Mouse (Mus musculus): ENCODE measurements around the gene Mvk. TPM values are rescaled to one million over a fixed set of nuclear protein-coding genes. Genes with fewer than 3 reads are reported as not detected.
A peak's percentile ranks its signal among the peaks of the same experiment; 100 is the strongest.

Mvk gene
- polyA plus RNA-seq (2012; rRNA removed) (48.8 and 59.1 TPM in 2 replicates), polyA plus RNA-seq (2014; fragmentation: Nextera tagmentation; extraction: Ambion mirVana) (55.2 and 57.0 TPM in 2 replicates)

DNA sequence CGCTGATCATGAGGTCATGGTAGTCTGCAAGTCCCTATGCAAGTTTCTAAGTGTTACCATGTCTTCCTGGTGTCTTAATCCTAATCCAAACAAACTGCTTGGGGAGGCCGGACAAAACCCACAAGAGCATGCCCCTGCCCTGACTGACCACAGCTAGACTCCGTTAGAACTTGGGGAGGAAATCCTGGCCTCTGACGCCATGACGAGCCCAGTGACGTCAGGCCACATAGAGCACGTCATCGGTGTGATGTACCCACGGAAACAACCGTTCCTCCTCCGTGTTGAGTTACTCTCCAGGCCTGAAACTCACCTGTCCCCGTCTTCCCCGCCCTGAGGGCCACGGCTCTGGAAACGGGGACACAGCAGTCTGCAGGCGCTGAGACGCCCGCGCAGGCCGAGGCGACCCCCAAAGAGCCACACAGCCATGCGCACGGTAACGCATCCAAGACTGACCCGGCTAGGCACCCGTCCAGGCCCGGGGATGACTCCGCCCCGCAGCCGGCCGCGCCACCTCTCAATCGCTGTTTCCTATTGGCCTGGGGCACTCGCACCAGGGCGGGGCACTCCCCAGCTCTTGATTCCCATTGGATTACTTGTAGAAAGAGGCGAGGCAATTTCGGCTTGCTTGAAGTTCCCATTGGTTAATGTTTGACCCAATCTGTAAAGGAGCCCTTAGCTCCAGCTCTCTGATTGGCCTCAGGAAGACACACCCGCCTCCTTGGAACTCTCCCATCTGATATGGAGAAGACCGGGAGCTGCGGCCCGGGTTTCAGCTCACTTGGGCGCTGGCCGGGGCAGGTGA, at the start of gene Mvk, which contains the start of gene Mmab:
TSS of gene Mvk (plus strand) at position 704 of the 802 bp plus-strand sequence.
TSS of gene Mmab (minus strand) at position 495 of the 802 bp plus-strand sequence.
- DNase-seq (ENCODE audit: low spot score) (peak; percentile 99), ATAC-seq (ENCODE audit: low FRiP score, low read depth) (peak; percentile 98)
- H3K4me2 ChIP-seq (replicated peaks; ENCODE audit: low read depth, low read length, severe bottlenecking) = peak within 1 kb of the TSS; percentile 81
- peak within 1 kb of the TSS; percentile 80 for H3K4me3 ChIP-seq (replicated peaks; ENCODE audit: low read length)
- H3K27me3 ChIP-seq (ENCODE audit: control insufficient read depth, insufficient read depth, low read length) = no peaks in the 10 kb centered on the region
- H3K4me1 ChIP-seq (ENCODE audit: control insufficient read depth, insufficient read depth, low read length) = peaks cover 12% of the 10 kb centered on the region
- peak within 1 kb of the TSS; percentile 75 for H3K27ac ChIP-seq (replicated peaks; ENCODE audit: low read depth, low read length)
- 2% methylated on average over 41 of the region's 43 CpGs for WGBS
- no peaks in the 10 kb centered on the region for H3K9me3 ChIP-seq (ENCODE audit: control insufficient read depth, low read length)
- TF ChIP-seq POLR2A (IDR thresholded peaks at IDR 0.05; ENCODE audit: borderline replicate concordance, extremely low read depth, insufficient read depth, insufficient read length) = peak; percentile 79; the same call in 1 of the 2 replicates
- H3K36me3 ChIP-seq (ENCODE audit: control insufficient read depth, insufficient read depth, low read length) = peaks cover 26% of the 10 kb centered on the region
- peak within 1 kb of the TSS; percentile 70 for H3K9ac ChIP-seq (ENCODE audit: low read depth, low read length, severe bottlenecking)

DNA sequence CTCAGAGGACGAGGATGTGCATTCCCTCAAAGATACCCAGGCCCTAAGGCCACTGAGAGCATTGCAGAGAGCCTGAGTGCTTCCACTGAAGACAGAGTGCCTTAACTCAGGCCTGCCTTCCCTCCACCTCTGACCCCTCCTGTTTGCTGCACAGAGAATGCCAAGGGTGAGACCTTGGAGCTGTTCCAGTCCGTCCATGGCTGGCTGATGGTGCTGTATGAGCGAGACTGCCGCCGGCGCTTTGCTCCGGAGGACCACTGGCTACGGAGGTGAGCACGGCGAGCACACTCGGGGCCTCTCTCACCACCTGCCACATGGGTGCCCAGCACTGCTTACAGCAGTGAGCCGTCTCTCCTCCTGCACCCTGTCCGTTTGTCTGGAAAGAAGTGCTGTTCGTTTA, 37.5 kb upstream of the Mvk start:
- H3K36me3 ChIP-seq (ENCODE audit: control insufficient read depth, insufficient read depth, low read length) = peaks cover 98% of the 10 kb centered on the region
- WGBS = 83% methylated on average over 14 of the region's 14 CpGs

GRCm38 (mm10) chr5:114407269-114407668, 36.8 kb upstream of the Mvk start:
- Histone ChIP-seq H3K36me3 (ENCODE audit: control insufficient read depth, insufficient read depth, low read length) (peaks cover 98% of the 10 kb centered on the region), H3K9me3 (ENCODE audit: control insufficient read depth, low read length) (no peaks in the 10 kb centered on the region), H3K4me2 (replicated peaks; ENCODE audit: low read depth, low read length, severe bottlenecking) (no peak overlapping the region), H3K9ac (ENCODE audit: low read depth, low read length, severe bottlenecking) (no peak overlapping the region), H3K27ac (replicated peaks; ENCODE audit: low read depth, low read length) (no peak overlapping the region), H3K4me3 (replicated peaks; ENCODE audit: low read length) (no peak overlapping the region), H3K27me3 (ENCODE audit: control insufficient read depth, insufficient read depth, low read length) (no peaks in the 10 kb centered on the region), H3K4me1 (ENCODE audit: control insufficient read depth, insufficient read depth, low read length) (no peaks in the 10 kb centered on the region)
- DNase-seq (ENCODE audit: low spot score) (no peak), ATAC-seq (ENCODE audit: low FRiP score, low read depth) (no peak)
- 79% methylated on average over 10 of the region's 10 CpGs for WGBS
- TF ChIP-seq POLR2A (IDR thresholded peaks at IDR 0.05; ENCODE audit: borderline replicate concordance, extremely low read depth, insufficient read depth, insufficient read length) = no peak

More for the DNA sequence above, 37.5 kb upstream of the Mvk start:
- H3K27ac ChIP-seq (replicated peaks; ENCODE audit: low read depth, low read length) = no peak overlapping the region
- H3K9ac ChIP-seq (ENCODE audit: low read depth, low read length, severe bottlenecking) = no peak overlapping the region
- H3K4me1 ChIP-seq (ENCODE audit: control insufficient read depth, insufficient read depth, low read length) = no peaks in the 10 kb centered on the region
- H3K27me3 ChIP-seq (ENCODE audit: control insufficient read depth, insufficient read depth, low read length) = no peaks in the 10 kb centered on the region
- H3K4me2 ChIP-seq (replicated peaks; ENCODE audit: low read depth, low read length, severe bottlenecking) = no peak overlapping the region
- DNase-seq (ENCODE audit: low spot score) (no peak), ATAC-seq (ENCODE audit: low FRiP score, low read depth) (no peak)
- H3K4me3 ChIP-seq (replicated peaks; ENCODE audit: low read length) = no peak overlapping the region
- TF ChIP-seq POLR2A (IDR thresholded peaks at IDR 0.05; ENCODE audit: borderline replicate concordance, extremely low read depth, insufficient read depth, insufficient read length) = no peak
- no peaks in the 10 kb centered on the region for H3K9me3 ChIP-seq (ENCODE audit: control insufficient read depth, low read length)

GRCm38 (mm10) chr5:114407810-114408209, 36.3 kb upstream of the Mvk start:
- TF ChIP-seq POLR2A (IDR thresholded peaks at IDR 0.05; ENCODE audit: borderline replicate concordance, extremely low read depth, insufficient read depth, insufficient read length) = no peak
- Histone ChIP-seq H3K4me3 (replicated peaks; ENCODE audit: low read length) (no peak overlapping the region), H3K9me3 (ENCODE audit: control insufficient read depth, low read length) (no peaks in the 10 kb centered on the region), H3K36me3 (ENCODE audit: control insufficient read depth, insufficient read depth, low read length) (peaks cover 98% of the 10 kb centered on the region), H3K4me1 (ENCODE audit: control insufficient read depth, insufficient read depth, low read length) (no peaks in the 10 kb centered on the region), H3K9ac (ENCODE audit: low read depth, low read length, severe bottlenecking) (no peak overlapping the region), H3K4me2 (replicated peaks; ENCODE audit: low read depth, low read length, severe bottlenecking) (no peak overlapping the region), H3K27me3 (ENCODE audit: control insufficient read depth, insufficient read depth, low read length) (no peaks in the 10 kb centered on the region), H3K27ac (replicated peaks; ENCODE audit: low read depth, low read length) (no peak overlapping the region)
- no peak for ATAC-seq (ENCODE audit: low FRiP score, low read depth)
- no peak for DNase-seq (ENCODE audit: low spot score)
- 89% methylated on average over 9 of the region's 9 CpGs for WGBS

DNA sequence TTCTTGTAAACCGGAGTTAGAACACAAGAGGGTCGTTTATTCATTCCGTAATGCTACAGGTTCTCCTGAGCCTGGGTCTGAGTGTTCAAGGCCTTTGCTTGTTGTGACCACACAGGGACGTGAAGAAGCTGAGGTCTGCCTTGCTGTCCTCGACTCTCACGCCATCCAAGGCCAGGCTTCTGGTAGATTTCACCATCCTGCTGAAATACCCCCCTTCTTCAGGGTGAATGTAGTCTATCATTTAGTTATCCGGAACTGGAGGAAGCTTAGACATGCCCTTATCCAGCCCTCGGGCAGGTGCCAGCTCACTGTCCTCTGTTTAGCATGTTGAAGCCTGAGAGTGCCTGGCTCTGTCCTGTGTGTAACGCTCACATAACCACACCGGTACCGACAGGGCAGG, 35.2 kb upstream of the Mvk start:
- Histone ChIP-seq H3K4me2 (replicated peaks; ENCODE audit: low read depth, low read length, severe bottlenecking) (no peak overlapping the region), H3K9me3 (ENCODE audit: control insufficient read depth, low read length) (no peaks in the 10 kb centered on the region), H3K36me3 (ENCODE audit: control insufficient read depth, insufficient read depth, low read length) (peaks cover 98% of the 10 kb centered on the region), H3K4me1 (ENCODE audit: control insufficient read depth, insufficient read depth, low read length) (no peaks in the 10 kb centered on the region), H3K27me3 (ENCODE audit: control insufficient read depth, insufficient read depth, low read length) (no peaks in the 10 kb centered on the region), H3K9ac (ENCODE audit: low read depth, low read length, severe bottlenecking) (no peak overlapping the region), H3K4me3 (replicated peaks; ENCODE audit: low read length) (no peak overlapping the region), H3K27ac (replicated peaks; ENCODE audit: low read depth, low read length) (no peak overlapping the region)
- TF ChIP-seq POLR2A (IDR thresholded peaks at IDR 0.05; ENCODE audit: borderline replicate concordance, extremely low read depth, insufficient read depth, insufficient read length) = no peak
- 91% methylated on average over 11 of the region's 11 CpGs for WGBS
- ATAC-seq (ENCODE audit: low FRiP score, low read depth) = no peak
- no peak for DNase-seq (ENCODE audit: low spot score)

Measured in limb, embryonic 14.5 days (tissue).